Comparison of ENCODE assay signal across 8 mouse cellular contexts in genomic region chr11:94939280-94939679, GRCm38 (mm10). TPM values are rescaled to one million over a fixed set of nuclear protein-coding genes. Genes with fewer than 3 reads are reported as not detected.
A peak's percentile ranks its signal among the peaks of the same experiment; 100 is the strongest.
DNase-seq lines count a peak whose midpoint lies in the region; ATAC-seq and TF ChIP-seq lines count a peak whose summit lies in the region.

No protein-coding gene starts in this region.

- no peak overlapping the region for H3K27ac ChIP-seq in thymus, adult 2 months (ENCODE audit: control insufficient read depth, insufficient read depth, low read length)
- H3K27ac ChIP-seq in gastrocnemius, adult 2 months = peak overlapping the region; percentile 77
- H3K27ac ChIP-seq in kidney, embryonic 15.5 days = peak overlapping the region; percentile 70

- intact Hi-C loops in gastrocnemius, adult 2 months (cut with DNase I) = loop anchor here (1.0 to 2.0 kb wide), 2 partner anchors 31 to 62 kb away; no protein-coding TSS in a partner anchor

- 19% methylated on average over 4 of the region's 4 CpGs for WGBS in thymus, adult 2 months
- WGBS in kidney, embryonic 15.5 days = 21% methylated on average over 4 of the region's 4 CpGs

- H3K9ac ChIP-seq in kidney, embryonic 15.5 days = no peak overlapping the region

- peak; percentile 67 for DNase-seq in thymus, adult 2 months
- no peak for DNase-seq in thymus, adult 18-20 months
- DNase-seq in c-Kit-positive CD71-positive TER-119-positive erythroid progenitor cells, embryonic 14.5 days (ENCODE audit: low spot score) = peak; percentile 48
- DNase-seq in gastrocnemius, adult 2 months = peak; percentile 83
- peak; percentile 64 for DNase-seq in liver
- peak; percentile 23 for DNase-seq in retina, adult 2 months (ENCODE audit: low read depth, low spot score)

- no peak overlapping the region for H3K4me3 ChIP-seq in thymus, adult 2 months (ENCODE audit: control insufficient read depth, insufficient read depth, low read length)
- H3K4me3 ChIP-seq in gastrocnemius, adult 2 months = peak overlapping the region; percentile 77
- peak overlapping the region; percentile 53 for H3K4me3 ChIP-seq in kidney, embryonic 15.5 days (replicated peaks)

- H3K4me2 ChIP-seq in kidney, embryonic 15.5 days = peak overlapping the region; percentile 84

- no peak for ATAC-seq in kidney, embryonic 15.5 days (replicated peaks; ENCODE audit: low FRiP score)
- no peak for ATAC-seq in inflammation-experienced regulatory T-cells, adult 6 months

- TF ChIP-seq POLR2A in thymus, adult 2 months (IDR thresholded peaks at IDR 0.05; ENCODE audit: control insufficient read depth, extremely low read depth, insufficient read depth, low read length, poor library complexity) = no peak

- peak; percentile 80; the same call in 1 of the 2 replicates for TF ChIP-seq CTCF in thymus, adult 2 months (IDR thresholded peaks at IDR 0.05; ENCODE audit: borderline replicate concordance, control insufficient read depth, extremely low read depth, insufficient read depth, low read length, poor library complexity)
- TF ChIP-seq CTCF in gastrocnemius, adult 2 months (IDR thresholded peaks at IDR 0.05) = peak; percentile 98

- peaks cover 3% of the 10 kb centered on the region; the same call in 1 of the 2 replicates for H3K27me3 ChIP-seq in thymus, adult 2 months (ENCODE audit: control insufficient read depth, insufficient read depth, low read length)
- peaks cover 44% of the 10 kb centered on the region for H3K27me3 ChIP-seq in kidney, embryonic 15.5 days

- peaks cover 7% of the 10 kb centered on the region for H3K4me1 ChIP-seq in thymus, adult 2 months (replicated peaks; ENCODE audit: control insufficient read depth, insufficient read depth, low read length)
- peaks cover 52% of the 10 kb centered on the region for H3K4me1 ChIP-seq in kidney, embryonic 15.5 days

- no peaks in the 10 kb centered on the region for H3K9me3 ChIP-seq in kidney, embryonic 15.5 days (replicated peaks)

- no peaks in the 10 kb centered on the region for H3K36me3 ChIP-seq in thymus, adult 2 months (ENCODE audit: control insufficient read depth, insufficient read depth, low read length)
- peaks cover 42% of the 10 kb centered on the region for H3K36me3 ChIP-seq in kidney, embryonic 15.5 days

RNA-seq across cellular contexts. Expression of gene Col1a1, which starts 3.3 kb away (rescaled TPM):
- 11.9 and 18.7 TPM in 2 replicates for polyA plus RNA-seq in thymus, adult 2 months (2012; rRNA removed)
- 100 to 1,000 TPM; 154 to 483 TPM for total RNA-seq in gastrocnemius, adult 2 months (2021)
- polyA plus RNA-seq in kidney, embryonic 15.5 days (2015; fragmentation: Nextera tagmentation; extraction: Ambion mirVana) = 1,101 and 1,120 TPM in 2 replicates
- under 1 TPM; 0.13 to 0.62 (median 0.15) TPM for polyA plus RNA-seq in inflammation-experienced regulatory T-cells, adult 6 months (2017; shearing (Covaris generic))

RNA-seq across cellular contexts. Expression of gene Hils1, which starts 28.1 kb away (rescaled TPM):
- polyA plus RNA-seq in thymus, adult 2 months (2012; rRNA removed) = 0.12 TPM in 1 of 2 replicates, not detected in the other
- not detected for total RNA-seq in gastrocnemius, adult 2 months (2021)
- polyA plus RNA-seq in kidney, embryonic 15.5 days (2015; fragmentation: Nextera tagmentation; extraction: Ambion mirVana) = not detected in 2 replicates
- not detected for polyA plus RNA-seq in inflammation-experienced regulatory T-cells, adult 6 months (2017; shearing (Covaris generic))

RNA-seq across cellular contexts. Expression of gene Sgca, which starts 36.8 kb away (rescaled TPM):
- polyA plus RNA-seq in thymus, adult 2 months (2012; rRNA removed) = 6.3 and 59.1 TPM in 2 replicates
- 100 to 1,000 TPM; 252 to 278 TPM for total RNA-seq in gastrocnemius, adult 2 months (2021)
- polyA plus RNA-seq in kidney, embryonic 15.5 days (2015; fragmentation: Nextera tagmentation; extraction: Ambion mirVana) = 1.2 and 1.7 TPM in 2 replicates
- not detected for polyA plus RNA-seq in inflammation-experienced regulatory T-cells, adult 6 months (2017; shearing (Covaris generic))

RNA-seq across cellular contexts. Expression of gene Ppp1r9b, which starts 51.6 kb away (rescaled TPM):
- 112 and 127 TPM in 2 replicates for polyA plus RNA-seq in thymus, adult 2 months (2012; rRNA removed)
- total RNA-seq in gastrocnemius, adult 2 months (2021) = 10 to 100 TPM; 18.3 to 25.7 TPM
- 10.0 and 10.6 TPM in 2 replicates for polyA plus RNA-seq in kidney, embryonic 15.5 days (2015; fragmentation: Nextera tagmentation; extraction: Ambion mirVana)
- 10 to 100 TPM; 19.1 to 24.8 (median 24.8) TPM for polyA plus RNA-seq in inflammation-experienced regulatory T-cells, adult 6 months (2017; shearing (Covaris generic))

Comparison
In these comparisons a context has a peak if more than half of its experiments do, and no peak if none do; other contexts are left out.
1. DNase-seq: peak in thymus, adult 2 months (single experiment), c-Kit-positive CD71-positive TER-119-positive erythroid progenitor cells, embryonic 14.5 days (single experiment), gastrocnemius, adult 2 months (single experiment), liver (single experiment) and retina, adult 2 months (single experiment); none in thymus, adult 18-20 months (0 of 2).
2. RNA of gene Col1a1, which starts 3.3 kb away (polyA plus RNA-seq): 1,101 to 1,120 TPM in kidney, embryonic 15.5 days; 11.9 to 18.7 TPM in thymus, adult 2 months and 0.13 to 0.62 TPM in inflammation-experienced regulatory T-cells, adult 6 months; every median in the first group is over 10 times any median in the second.